Mouse (Mus musculus) ES-Bruce4 (cell line): ENCODE results near the gene Ttc38.

ENCODE experiments used
- CTCF ChIP-seq: IDR thresholded peaks from one replicate; pipeline ENCODE4 v1.8.1; 2011; ENCODE audit warnings: low read depth, low read length
- EP300 ChIP-seq: IDR thresholded peaks from 2 replicates; pipeline ENCODE4 v1.6.1; 2011; ENCODE audit warnings: low read depth, low read length; ENCODE audit not compliant: insufficient read depth

DNA sequence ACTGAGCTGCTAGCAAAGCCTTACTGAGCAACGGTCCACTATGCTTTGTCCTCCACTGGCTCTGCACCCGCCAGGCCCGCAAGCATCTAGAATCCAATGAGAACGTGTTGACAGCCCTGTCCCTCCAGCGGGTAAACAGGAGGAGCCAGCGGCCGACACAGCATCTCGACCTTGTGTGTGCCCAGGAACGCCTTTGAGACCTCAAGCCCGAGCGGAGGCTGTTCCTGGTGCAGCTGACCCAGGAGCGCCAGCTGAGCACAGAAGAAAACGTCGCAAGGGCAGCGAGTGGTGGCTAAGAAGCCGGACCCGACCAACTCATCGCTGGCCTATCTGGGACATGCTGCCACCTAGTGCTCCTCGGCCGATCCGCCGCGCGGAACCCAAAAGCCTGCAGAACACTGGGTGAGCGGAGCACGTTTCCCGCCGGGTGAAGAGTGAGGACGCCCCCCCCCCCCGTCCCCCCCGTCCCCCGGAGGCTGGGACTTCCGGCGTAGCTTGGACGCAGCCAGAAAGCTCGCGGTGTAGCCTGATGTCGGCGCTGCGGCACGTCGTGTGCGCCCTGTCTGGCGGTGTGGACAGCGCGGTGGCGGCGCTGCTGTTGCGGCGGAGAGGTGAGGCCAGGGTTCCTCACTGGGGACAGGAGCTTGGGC lies 46.9 kb downstream of the Ttc38 start, which contains the start of gene Trmu:
- TF ChIP-seq CTCF (peak; percentile 63), EP300 (no peak)
